Mouse (Mus musculus) adrenal gland, adult 8-10 months (tissue): ENCODE data around the gene Dok1. TPM values are rescaled to one million over a fixed set of nuclear protein-coding genes. Genes with fewer than 3 reads are reported as not detected.

Source experiments
- DNase-seq: peaks from one replicate; pipeline ENCODE4 v3.0.0; 2022
- microRNA-seq, 2 experiments: library from miRNA; unstranded; fragments of <30 nt; microRNA quantifications; one replicate each; pipeline ENCODE4 v1.2.0; 2022
- total RNA-seq, 4 experiments: library from RNA; stranded (reverse); gene quantifications; 2 replicates each; pipeline ENCODE4 v1.2.4; 2022

Gene Dok1
- total RNA-seq, 4 experiments from 2014 or later: 12.7 to 13.8 (median 13.4) TPM

- DNase-seq: peak; percentile 26
These were observed 19.8 kb downstream of the Dok1 start for GRCm38 (mm10) chr6:83013444-83013843.

- DNase-seq: no peak
These were observed 21.5 kb downstream of the Dok1 start for GRCm38 (mm10) chr6:83011756-83012155.

- DNase-seq: no peak
These were observed 22.0 kb downstream of the Dok1 start for GRCm38 (mm10) chr6:83011255-83011654.

GRCm38 (mm10) chr6:83010010-83010409 lies 23.3 kb downstream of the Dok1 start:
- DNase-seq: no peak

GRCm38 (mm10) chr6:83008659-83009058 lies 24.6 kb downstream of the Dok1 start:
- no peak for DNase-seq

GRCm38 (mm10) chr6:83006114-83006513 lies 27.2 kb downstream of the Dok1 start:
- DNase-seq: no peak

GRCm38 (mm10) chr6:83005444-83006011 lies 27.7 kb downstream of the Dok1 start:
- DNase-seq: no peak

- no peak for DNase-seq
These were observed 28.4 kb downstream of the Dok1 start for GRCm38 (mm10) chr6:83004872-83005271.

GRCm38 (mm10) chr6:83004309-83004708 lies 29.0 kb downstream of the Dok1 start:
- no peak for DNase-seq

GRCm38 (mm10) chr6:83003850-83004249 lies 29.4 kb downstream of the Dok1 start:
- DNase-seq: no peak

GRCm38 (mm10) chr6:83003082-83003481 lies 30.2 kb downstream of the Dok1 start:
- no peak for DNase-seq

GRCm38 (mm10) chr6:82999986-83000385 lies 33.3 kb downstream of the Dok1 start:
- DNase-seq: no peak

- no peak for DNase-seq
These were observed 34.9 kb downstream of the Dok1 start for GRCm38 (mm10) chr6:82998326-82998725.

GRCm38 (mm10) chr6:82997511-82998102 lies 35.7 kb downstream of the Dok1 start:
- DNase-seq: peak; percentile 23

GRCm38 (mm10) chr6:82996740-82997315 lies 36.4 kb downstream of the Dok1 start:
- DNase-seq: peak; percentile 92

- no peak for DNase-seq
These were observed 38.9 kb downstream of the Dok1 start for GRCm38 (mm10) chr6:82994372-82994771.

- DNase-seq: no peak
These were observed 39.6 kb downstream of the Dok1 start for GRCm38 (mm10) chr6:82993696-82994095.

GRCm38 (mm10) chr6:82987411-82987971 lies 45.8 kb downstream of the Dok1 start:
- DNase-seq: no peak

Small RNAs within 50 kb of the gene (microRNA-seq; reads per million reads assigned to microRNA genes)
- gene Mir7040: 0 to 0.17 reads per million in 2 experiments

Other genes starting within 250 kb of the Dok1 start
- 1 to 10 TPM in 3 of 4 experiments, under 1 TPM in 1; 0.96 to 2.5 (median 1.4) TPM for gene Sema4f, start 93.7 kb downstream of the Dok1 start, total RNA-seq
- gene M1ap, start 86.6 kb downstream of the Dok1 start, total RNA-seq: not detected
- gene Loxl3, start 702 bp upstream of the Dok1 start, total RNA-seq: 1 to 10 TPM; 2.2 to 4.8 (median 4.1) TPM
- gene Aup1, start 21.1 kb upstream of the Dok1 start, total RNA-seq: 100 to 1,000 TPM; 184 to 207 (median 192) TPM
- gene Htra2, start 21.8 kb upstream of the Dok1 start, total RNA-seq: 10 to 100 TPM; 50.7 to 69.4 (median 61.0) TPM
- gene Dqx1, start 24.4 kb upstream of the Dok1 start, total RNA-seq: 1 to 10 TPM; 2.6 to 6.3 (median 4.1) TPM
- 10 to 100 TPM in 3 of 4 experiments, 1 to 10 TPM in 1; 7.9 to 19.1 (median 13.3) TPM for gene Tlx2, start 36.8 kb upstream of the Dok1 start, total RNA-seq
- 10 to 100 TPM; 50.4 to 79.1 (median 66.0) TPM for gene Pcgf1, start 44.4 kb upstream of the Dok1 start, total RNA-seq
- 10 to 100 TPM; 16.7 to 24.9 (median 19.6) TPM for gene Lbx2, start 52.9 kb upstream of the Dok1 start, total RNA-seq
- 10 to 100 TPM in 2 of 4 experiments, 1 to 10 TPM in 2; 5.3 to 14.2 (median 9.7) TPM for gene Ccdc142, start 68.1 kb upstream of the Dok1 start, total RNA-seq
- 10 to 100 TPM in 2 of 4 experiments, 1 to 10 TPM in 2; 5.9 to 14.3 (median 10.1) TPM for gene Gm42688, start 68.1 kb upstream of the Dok1 start, total RNA-seq
- 100 to 1,000 TPM in 1 of 4 experiments, 10 to 100 TPM in 3; 81.6 to 113 (median 89.5) TPM for gene Mrpl53, start 75.6 kb upstream of the Dok1 start, total RNA-seq
- gene Mogs, start 82.0 kb upstream of the Dok1 start, total RNA-seq: 10 to 100 TPM; 45.9 to 91.9 (median 62.8) TPM
- gene Wbp1, start 88.1 kb upstream of the Dok1 start, total RNA-seq: 100 to 1,000 TPM; 100 to 106 (median 105) TPM
- 10 to 100 TPM; 24.9 to 32.3 (median 28.0) TPM for gene Ino80b, start 92.0 kb upstream of the Dok1 start, total RNA-seq
- gene Rtkn, start 102.0 kb upstream of the Dok1 start, total RNA-seq: 10 to 100 TPM; 16.4 to 34.0 (median 19.9) TPM
- gene Wdr54, start 122.9 kb upstream of the Dok1 start, total RNA-seq: 1 to 10 TPM; 3.2 to 6.3 (median 5.3) TPM
- 1 to 10 TPM; 1.2 to 2.6 (median 1.9) TPM for gene 1700003E16Rik, start 122.9 kb upstream of the Dok1 start, total RNA-seq
- 100 to 1,000 TPM; 145 to 192 (median 162) TPM for gene Dctn1, start 132.4 kb upstream of the Dok1 start, total RNA-seq
- gene Slc4a5, start 186.4 kb upstream of the Dok1 start, total RNA-seq: under 1 TPM; 0.05 to 0.09 (median 0.08) TPM